10 mouse cellular contexts compared by ENCODE assay signal in genomic region chr4:149838682-149839081, GRCm38 (mm10).
DNase-seq lines count a peak whose midpoint lies in the region; ATAC-seq lines count a peak whose summit lies in the region.
"Had no signal": no experiment of that assay in that cellular context is flagged by ENCODE, and none has a peak within 500 bp of the region (broad histone marks: within the 10 kb centered on the region; RNA-seq: fewer than 3 reads in every experiment).

No protein-coding gene starts in this region.

- H3K9me3 ChIP-seq in midbrain, embryonic 11.5 days (ENCODE audit: control insufficient read depth, low read length): no peaks in the 10 kb centered on the region
- no peaks in the 10 kb centered on the region for H3K9me3 ChIP-seq in midbrain, embryonic 10.5 days (replicated peaks)
- H3K9me3 ChIP-seq in stomach, embryonic 16.5 days (replicated peaks; ENCODE audit: control insufficient read depth, low read length): no peaks in the 10 kb centered on the region
- H3K9me3 ChIP-seq: embryonic facial prominence, embryonic 12.5 days; limb, embryonic 15.5 days had no signal

- peak; percentile 19 for DNase-seq in midbrain, embryonic 11.5 days (ENCODE audit: low spot score, missing footprints)
- no peak for DNase-seq in midbrain, embryonic 10.5 days (ENCODE audit: low spot score)
- DNase-seq in gastrocnemius, postnatal 10 days: peak; percentile 38
- peak; percentile 60 to 78 for DNase-seq in kidney, postnatal 36 days
- no peak for DNase-seq in right cerebral cortex, postnatal 36 days (ENCODE audit: low spot score in 2 of 2)
- DNase-seq in left cerebral cortex, postnatal 25 days (ENCODE audit: low spot score in 2 of 2): no peak

- no peak overlapping the region for H3K4me3 ChIP-seq in midbrain, embryonic 11.5 days (ENCODE audit: low read depth, low read length)
- H3K4me3 ChIP-seq in midbrain, embryonic 10.5 days: no peak overlapping the region
- no peak overlapping the region for H3K4me3 ChIP-seq in stomach, embryonic 16.5 days (replicated peaks; ENCODE audit: low read length)
- H3K4me3 ChIP-seq: embryonic facial prominence, embryonic 12.5 days; limb, embryonic 15.5 days had no signal

- H3K4me1 ChIP-seq in midbrain, embryonic 11.5 days (ENCODE audit: control insufficient read depth, insufficient read depth, low read length): no peaks in the 10 kb centered on the region
- H3K4me1 ChIP-seq in midbrain, embryonic 10.5 days: no peaks in the 10 kb centered on the region
- peaks cover 2% of the 10 kb centered on the region; the same call in 1 of the 2 replicates for H3K4me1 ChIP-seq in stomach, embryonic 16.5 days (ENCODE audit: control insufficient read depth, insufficient read depth, low read length)

- H3K9ac ChIP-seq in midbrain, embryonic 11.5 days (ENCODE audit: low read length): no peak overlapping the region
- no peak overlapping the region for H3K9ac ChIP-seq in stomach, embryonic 16.5 days (ENCODE audit: low read length)
- H3K9ac ChIP-seq: embryonic facial prominence, embryonic 12.5 days; limb, embryonic 15.5 days had no signal

- H3K27me3 ChIP-seq in midbrain, embryonic 11.5 days (ENCODE audit: control insufficient read depth, insufficient read depth, low read length): no peaks in the 10 kb centered on the region
- no peaks in the 10 kb centered on the region for H3K27me3 ChIP-seq in midbrain, embryonic 10.5 days (ENCODE audit: low read depth, poor library complexity, severe bottlenecking)
- H3K27me3 ChIP-seq in stomach, embryonic 16.5 days (ENCODE audit: control insufficient read depth, insufficient read depth, low read length): no peaks in the 10 kb centered on the region
- H3K27me3 ChIP-seq: embryonic facial prominence, embryonic 12.5 days; limb, embryonic 15.5 days had no signal

- WGBS in midbrain, embryonic 11.5 days: 15% methylated on average over 3 of the region's 3 CpGs
- 12% methylated on average over 3 of the region's 3 CpGs for WGBS in midbrain, embryonic 10.5 days
- WGBS in stomach, embryonic 16.5 days: 15% methylated on average over 3 of the region's 3 CpGs

- no peaks in the 10 kb centered on the region for H3K36me3 ChIP-seq in midbrain, embryonic 11.5 days (ENCODE audit: control insufficient read depth, insufficient read depth, low read length)
- no peaks in the 10 kb centered on the region for H3K36me3 ChIP-seq in midbrain, embryonic 10.5 days
- H3K36me3 ChIP-seq in stomach, embryonic 16.5 days (ENCODE audit: control insufficient read depth, insufficient read depth, low read length): no peaks in the 10 kb centered on the region
- H3K36me3 ChIP-seq: embryonic facial prominence, embryonic 12.5 days; limb, embryonic 15.5 days had no signal

- intact Hi-C loops in left cerebral cortex, postnatal 25 days (cut with DNase I): loop anchor here (1.0 kb wide), 1 partner anchor 120 kb away; no protein-coding TSS in a partner anchor

- no peak overlapping the region for H3K4me2 ChIP-seq in midbrain, embryonic 11.5 days
- no peak overlapping the region for H3K4me2 ChIP-seq in stomach, embryonic 16.5 days (ENCODE audit: low read depth, low read length)
- H3K4me2 ChIP-seq: embryonic facial prominence, embryonic 12.5 days; limb, embryonic 15.5 days had no signal

- no peak overlapping the region for H3K27ac ChIP-seq in midbrain, embryonic 11.5 days (ENCODE audit: low read depth, low read length)
- H3K27ac ChIP-seq in midbrain, embryonic 10.5 days (replicated peaks): no peak overlapping the region
- no peak overlapping the region for H3K27ac ChIP-seq in stomach, embryonic 16.5 days (ENCODE audit: low read length)
- H3K27ac ChIP-seq: embryonic facial prominence, embryonic 12.5 days; limb, embryonic 15.5 days had no signal

- ATAC-seq in midbrain, embryonic 11.5 days (ENCODE audit: low FRiP score): no peak
- ATAC-seq in activated CD4-positive, CD25-positive, alpha-beta regulatory T cell, adult 4 months: peak; percentile 49
- ATAC-seq in stomach, embryonic 16.5 days (ENCODE audit: insufficient read depth, low FRiP score): 0 out of 2 replicates have a peak, but pooled peaks have one; percentile 34

Comparison
In these comparisons a context has a peak if more than half of its experiments do, and no peak if none do; other contexts are left out.
1. DNase-seq: peak in midbrain, embryonic 11.5 days (single experiment), gastrocnemius, postnatal 10 days (single experiment) and kidney, postnatal 36 days (2 of 2); none in midbrain, embryonic 10.5 days (single experiment), right cerebral cortex, postnatal 36 days (0 of 2) and left cerebral cortex, postnatal 25 days (0 of 2).